Mouse (Mus musculus) liver, embryonic 15.5 days (tissue): ENCODE results near the gene Tmem200b. TPM values are rescaled to one million over a fixed set of nuclear protein-coding genes. Genes with fewer than 3 reads are reported as not detected.

Experiments
- ATAC-seq: fragments of 200-750 bp; cut with Nextera tagmentation; 2 replicates; pipeline ENCODE4 v1.8.0; 2017; ENCODE audit warnings: moderate number of reproducible peaks, mild to moderate bottlenecking, moderate library complexity; ENCODE audit not compliant: insufficient read depth
- H3K27ac ChIP-seq: fragments of 300-500 bp; sonication (generic); replicated peaks from 2 replicates; pipeline ENCODE4 v1.5.1; 2015; ENCODE audit warnings: mild to moderate bottlenecking, inconsistent platforms
- H3K27me3 ChIP-seq: fragments of 300-500 bp; sonication (generic); 2 replicates; pipeline ENCODE4 v1.6.1; 2015; ENCODE audit warnings: mild to moderate bottlenecking, inconsistent platforms
- H3K36me3 ChIP-seq: fragments of 300-500 bp; sonication (generic); replicated peaks from 2 replicates; pipeline ENCODE4 v1.6.1; 2015; ENCODE audit warnings: moderate library complexity, mild to moderate bottlenecking, inconsistent platforms
- H3K4me1 ChIP-seq: fragments of 300-500 bp; sonication (generic); replicated peaks from 2 replicates; pipeline ENCODE4 v1.6.1; 2015; ENCODE audit warnings: inconsistent platforms
- H3K4me2 ChIP-seq: fragments of 300-500 bp; sonication (generic); 2 replicates; pipeline ENCODE4 v1.6.1; 2015; ENCODE audit warnings: moderate library complexity, mild to moderate bottlenecking, inconsistent platforms
- H3K4me3 ChIP-seq: fragments of 300-500 bp; sonication (generic); replicated peaks from 2 replicates; pipeline ENCODE4 v1.5.1; 2015; ENCODE audit warnings: mild to moderate bottlenecking, inconsistent platforms
- H3K9ac ChIP-seq: fragments of 300-500 bp; sonication (generic); 2 replicates; pipeline ENCODE4 v1.6.1; 2015; ENCODE audit warnings: moderate library complexity, mild to moderate bottlenecking, inconsistent platforms
- H3K9me3 ChIP-seq: fragments of 300-500 bp; sonication (generic); replicated peaks from 2 replicates; pipeline ENCODE4 v1.6.1; 2016; ENCODE audit warnings: inconsistent platforms
- WGBS: fragments of 180-500 bp; shearing (Covaris S2); methylation state at CpG from one replicate; pipeline ENCODE4 v1.1.7; 2015; ENCODE audit warnings: mixed read lengths; ENCODE audit not compliant: insufficient replicate concordance; 5-methylcytosine and 5-hydroxymethylcytosine counted together
- polyA plus RNA-seq: library from polyadenylated mRNA; unstranded; fragments of >200 nt; fragmentation: Nextera tagmentation; extraction: Ambion mirVana; gene quantifications from 2 replicates; pipeline ENCODE4 v1.2.1, GENCODE M21; 2015

The Tmem200b gene
- polyA plus RNA-seq, 1 experiment from 2014 or later: 0.26 TPM

DNA sequence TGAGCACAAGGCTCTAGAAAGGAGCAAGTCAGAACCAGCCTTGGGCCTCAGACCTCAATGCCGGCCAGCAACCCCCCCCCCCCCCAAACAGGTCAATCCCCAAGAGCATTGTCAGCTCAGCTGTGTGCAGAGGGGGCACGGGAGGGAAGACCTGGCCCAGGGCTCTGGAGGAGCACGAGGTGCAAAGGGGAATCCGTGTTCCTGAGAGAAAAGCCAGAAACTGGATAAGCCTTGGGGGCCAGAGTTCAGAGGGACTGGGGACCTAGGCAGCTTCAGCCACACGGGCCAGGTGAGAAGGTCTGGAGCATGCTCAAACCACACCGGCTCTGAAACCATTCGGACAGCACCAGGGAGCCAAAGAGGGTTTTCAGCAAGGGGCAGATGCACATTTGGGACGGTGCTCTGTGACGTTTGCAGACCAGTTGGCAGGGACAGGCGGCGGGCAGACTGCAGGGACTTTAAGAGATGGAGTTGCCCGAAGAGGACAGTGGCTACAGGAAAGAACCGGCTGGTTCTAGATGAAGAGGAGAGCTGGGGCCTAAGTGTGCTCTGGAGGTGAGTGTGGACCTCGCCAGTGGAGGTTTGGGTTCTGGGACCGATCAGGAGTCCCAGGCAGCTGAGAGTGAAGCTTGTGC, 1.9 kb upstream of the Tmem200b start:
- Histone ChIP-seq H3K36me3 (peaks cover 26% of the 10 kb centered on the region), H3K4me1 (peaks cover 68% of the 10 kb centered on the region), H3K27ac (no peak overlapping the region), H3K27me3 (peaks cover 100% of the 10 kb centered on the region), H3K4me2 (peak overlapping the region; percentile 69; the same call in 1 of the 2 replicates), H3K9ac (no peak overlapping the region), H3K4me3 (peak overlapping the region; percentile 54; the same call in 1 of the 2 replicates), H3K9me3 (no peaks in the 10 kb centered on the region)
- WGBS: 28% methylated on average over 15 of the region's 15 CpGs
- no peak for ATAC-seq

DNA sequence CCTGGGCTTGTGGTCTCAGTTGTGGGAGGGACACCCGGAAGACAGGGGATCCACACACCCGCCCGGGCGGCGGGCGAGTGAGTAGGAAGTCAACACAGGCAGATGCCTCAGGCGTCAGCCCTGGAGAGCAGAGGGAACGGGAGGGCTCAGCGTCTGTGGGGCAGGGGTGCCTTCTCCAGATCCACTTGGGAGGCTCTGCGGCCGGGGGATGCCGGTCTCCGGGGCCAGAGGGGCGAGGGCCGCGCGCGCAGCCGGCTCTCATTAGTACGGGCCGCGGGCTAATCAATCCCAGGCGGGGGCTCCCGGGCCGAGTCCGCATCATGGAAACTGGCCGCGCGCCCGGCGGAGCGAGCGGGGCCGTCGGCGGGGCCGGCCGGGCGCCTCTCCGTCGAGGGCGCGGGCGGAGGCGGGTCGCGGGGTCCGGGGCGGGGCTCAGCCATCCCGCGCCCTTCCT, 1.4 kb upstream of the Tmem200b start:
- peaks cover 70% of the 10 kb centered on the region for H3K4me1 ChIP-seq

DNA sequence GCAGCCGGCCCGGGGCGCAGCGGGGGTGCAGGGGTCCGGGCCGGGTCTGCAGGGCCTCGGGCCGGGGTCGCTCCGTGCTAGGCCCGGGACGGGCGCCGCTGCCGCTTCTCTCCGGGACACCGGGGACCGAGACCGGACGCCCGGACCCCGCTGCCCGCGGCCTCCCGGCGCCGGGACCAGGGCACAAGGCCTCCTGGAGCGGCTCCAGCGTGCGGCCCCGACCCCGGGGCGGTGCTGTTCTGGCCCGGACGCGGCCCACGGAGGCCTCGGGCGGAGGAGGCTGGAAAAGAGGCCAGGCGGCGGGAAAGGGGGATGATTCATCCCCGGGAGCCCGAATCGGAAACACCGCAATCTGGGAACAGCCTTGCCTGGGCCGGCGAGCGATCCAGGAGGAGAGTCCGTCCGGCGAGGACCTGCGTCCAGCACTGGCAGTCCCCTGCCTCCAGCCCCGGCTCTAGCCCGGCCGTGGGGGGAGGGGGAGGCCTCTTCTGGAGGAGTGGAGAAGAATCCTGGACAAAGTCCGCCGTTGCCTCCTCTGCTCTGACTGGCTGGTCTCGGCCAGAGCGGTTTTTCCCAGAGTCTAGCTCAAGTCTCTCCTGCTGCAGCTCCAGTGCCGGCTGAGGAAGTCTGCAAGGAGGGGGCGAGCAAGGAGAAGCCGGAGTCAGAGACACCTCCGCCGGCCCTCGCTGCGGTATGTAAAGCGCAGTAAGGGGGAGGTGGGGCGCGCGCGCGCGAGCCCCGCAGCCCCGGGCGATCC, 798 bp upstream of the Tmem200b start:
- peak overlapping the region; percentile 54 for H3K4me3 ChIP-seq
- WGBS: 2% methylated on average over 70 of the region's 76 CpGs
- H3K36me3 ChIP-seq: peaks cover 38% of the 10 kb centered on the region
- peaks cover 91% of the 10 kb centered on the region for H3K27me3 ChIP-seq
- H3K27ac ChIP-seq: 0 out of 2 replicates have a peak overlapping the region, but pooled peaks have one; percentile 14
- 0 out of 2 replicates have a peak overlapping the region, but pooled peaks have one; percentile 30 for H3K9ac ChIP-seq
- no peak for ATAC-seq
- peak overlapping the region; percentile 69 for H3K4me2 ChIP-seq
- peaks cover 65% of the 10 kb centered on the region for H3K4me1 ChIP-seq
- H3K9me3 ChIP-seq: no peaks in the 10 kb centered on the region

More for the DNA sequence above, 1.4 kb upstream of the Tmem200b start:
- no peak for ATAC-seq
- no peak overlapping the region for H3K27ac ChIP-seq
- H3K4me3 ChIP-seq: peak overlapping the region; percentile 54
- peaks cover 97% of the 10 kb centered on the region for H3K27me3 ChIP-seq
- peak overlapping the region; percentile 69 for H3K4me2 ChIP-seq
- no peaks in the 10 kb centered on the region for H3K9me3 ChIP-seq
- H3K9ac ChIP-seq: 0 out of 2 replicates have a peak overlapping the region, but pooled peaks have one; percentile 30
- H3K36me3 ChIP-seq: peaks cover 32% of the 10 kb centered on the region
- WGBS: 4% methylated on average over 44 of the region's 51 CpGs

DNA sequence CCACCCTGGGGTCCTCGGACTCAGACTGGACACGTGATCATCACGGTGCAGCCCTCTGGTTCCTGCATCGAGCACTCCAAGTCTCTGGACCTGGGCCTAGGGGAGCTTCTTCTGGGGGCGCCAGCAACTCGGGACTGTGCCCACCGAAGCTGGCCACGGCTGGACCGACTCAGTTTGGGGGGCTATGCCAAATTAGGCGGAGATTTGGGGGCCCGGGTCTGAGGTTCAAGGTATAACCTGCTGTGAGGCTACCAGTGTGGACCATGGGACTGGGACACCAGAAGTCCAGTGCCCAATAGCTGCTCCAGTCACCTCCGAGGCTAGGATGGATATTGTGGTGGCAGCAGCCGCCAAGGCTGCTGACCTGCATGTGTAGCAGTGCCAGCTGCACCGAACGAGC, 833 bp downstream of the Tmem200b start:
- Histone ChIP-seq H3K36me3 (peaks cover 54% of the 10 kb centered on the region), H3K4me3 (peak overlapping the region; percentile 54), H3K27ac (no peak overlapping the region), H3K9ac (no peak overlapping the region), H3K4me2 (peak overlapping the region; percentile 69), H3K27me3 (peaks cover 75% of the 10 kb centered on the region), H3K9me3 (no peaks in the 10 kb centered on the region), H3K4me1 (peaks cover 55% of the 10 kb centered on the region)
- WGBS: 65% methylated on average over 15 of the region's 15 CpGs
- ATAC-seq: no peak; the same call in 1 of the 2 replicates

DNA sequence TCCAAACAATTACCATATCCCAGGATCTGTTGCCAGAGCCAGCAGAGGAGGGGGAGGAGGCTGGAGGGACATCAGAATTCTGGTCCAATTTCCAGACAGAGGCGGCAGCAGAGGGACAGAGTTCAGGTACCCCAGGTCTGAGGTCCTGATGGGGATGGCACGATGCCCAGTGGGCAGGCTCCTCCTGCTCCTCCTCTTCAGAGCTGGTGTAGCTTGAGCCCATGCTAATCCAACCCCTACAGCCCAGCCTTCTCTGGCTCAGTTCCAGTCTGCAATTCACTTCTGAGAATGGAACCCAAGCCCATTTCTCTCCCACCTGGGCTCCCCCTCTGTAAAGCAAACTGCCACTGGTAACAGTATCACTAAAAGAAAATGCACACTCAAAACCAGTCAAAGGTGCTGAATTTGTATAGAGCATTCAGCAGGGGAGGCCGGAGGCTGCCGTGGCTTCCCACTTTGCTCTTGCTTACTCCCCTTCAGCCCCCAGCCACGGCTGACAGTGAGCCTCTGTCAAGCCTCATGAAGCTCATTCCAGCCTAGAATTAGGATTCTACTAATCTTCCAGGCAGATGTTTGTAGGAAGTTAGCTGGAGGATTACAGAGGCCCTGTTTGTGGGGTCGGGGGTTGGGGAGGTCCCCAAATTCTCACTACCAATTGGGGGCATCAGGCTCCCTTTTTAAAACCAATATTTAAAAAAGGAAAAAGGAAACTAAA, 2.7 kb downstream of the Tmem200b start:
- Histone ChIP-seq H3K4me3 (no peak overlapping the region), H3K9me3 (no peaks in the 10 kb centered on the region), H3K27ac (no peak overlapping the region), H3K36me3 (peaks cover 73% of the 10 kb centered on the region), H3K4me2 (no peak overlapping the region), H3K9ac (no peak overlapping the region), H3K4me1 (peaks cover 46% of the 10 kb centered on the region), H3K27me3 (peaks cover 56% of the 10 kb centered on the region)
- no peak for ATAC-seq
- WGBS: 82% methylated on average over 6 of the region's 6 CpGs

DNA sequence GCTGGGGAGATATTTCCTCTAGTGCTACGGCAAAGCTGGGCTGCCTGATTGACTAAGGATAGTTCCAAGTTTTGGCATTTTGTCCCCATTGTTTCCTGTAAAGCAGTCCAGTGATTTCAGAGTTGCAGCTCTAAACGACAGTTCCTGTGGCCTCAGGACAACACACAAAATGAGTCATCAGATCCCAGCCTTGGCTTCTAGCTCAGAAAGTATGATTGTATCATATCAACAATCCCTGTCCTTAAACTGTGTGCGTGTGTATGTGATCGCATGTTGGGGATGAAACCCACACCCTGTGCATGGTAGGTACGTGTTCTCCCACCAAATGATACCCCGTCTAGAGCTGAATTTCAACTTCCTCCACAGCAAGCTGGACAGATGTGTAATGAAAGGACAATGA, 7.6 kb downstream of the Tmem200b start:
- Histone ChIP-seq H3K4me1 (peaks cover 7% of the 10 kb centered on the region), H3K27me3 (peaks cover 7% of the 10 kb centered on the region), H3K4me3 (no peak overlapping the region), H3K4me2 (no peak overlapping the region), H3K36me3 (peaks cover 100% of the 10 kb centered on the region), H3K9ac (no peak overlapping the region), H3K27ac (no peak overlapping the region), H3K9me3 (no peaks in the 10 kb centered on the region)
- ATAC-seq: no peak
- WGBS: 82% methylated on average over 6 of the region's 6 CpGs

DNA sequence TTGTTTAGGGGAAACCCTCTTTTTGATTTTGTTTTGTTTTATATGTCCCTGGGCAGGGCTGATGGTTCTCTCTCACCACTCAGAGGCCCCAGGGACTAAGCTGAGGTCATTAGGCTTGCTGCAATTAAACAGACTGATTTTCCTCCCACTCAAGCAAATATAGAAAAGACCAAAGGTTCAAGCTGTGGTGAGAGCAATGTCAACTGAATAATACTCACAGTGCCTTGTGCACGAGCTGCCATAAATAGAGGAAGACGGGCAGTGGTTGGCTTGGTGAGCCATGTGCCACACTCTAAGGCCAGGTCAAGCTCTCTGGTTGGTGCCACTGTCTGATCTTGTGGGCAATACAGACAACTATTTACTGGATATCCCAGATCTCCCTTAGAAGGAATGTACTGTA, 17.9 kb downstream of the Tmem200b start:
- no peaks in the 10 kb centered on the region for H3K27me3 ChIP-seq
- no peak overlapping the region for H3K9ac ChIP-seq
- H3K4me2 ChIP-seq: no peak overlapping the region
- 0 out of 2 replicates have a peak, but pooled peaks cover 5% of the 10 kb centered on the region for H3K4me1 ChIP-seq
- no peak overlapping the region for H3K4me3 ChIP-seq
- WGBS: 80% methylated on average over 2 of the region's 2 CpGs
- peak; percentile 30; the same call in 1 of the 2 replicates for ATAC-seq
- H3K27ac ChIP-seq: no peak overlapping the region
- H3K36me3 ChIP-seq: peaks cover 100% of the 10 kb centered on the region
- no peaks in the 10 kb centered on the region for H3K9me3 ChIP-seq

DNA sequence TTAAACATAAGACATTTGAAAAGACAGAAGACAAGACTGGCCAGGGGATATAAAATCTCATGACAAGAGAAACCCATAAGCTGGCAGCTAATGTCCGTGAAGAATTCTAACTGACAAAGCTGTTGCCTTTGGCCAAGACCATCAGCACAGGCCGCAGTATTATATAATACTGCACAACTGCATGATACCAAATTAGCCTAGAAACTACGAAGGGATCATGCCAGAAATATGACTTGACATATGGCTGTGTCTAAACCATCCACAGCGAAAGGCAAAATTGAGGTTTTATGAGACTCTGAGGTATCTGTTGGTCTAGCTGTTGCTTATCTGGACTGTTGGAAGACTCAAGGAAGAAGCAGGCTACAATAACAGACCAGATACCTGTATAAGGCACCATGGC, 19.3 kb downstream of the Tmem200b start:
- Histone ChIP-seq H3K36me3 (peaks cover 99% of the 10 kb centered on the region), H3K4me3 (no peak overlapping the region), H3K4me2 (no peak overlapping the region), H3K4me1 (0 out of 2 replicates have a peak, but pooled peaks cover 5% of the 10 kb centered on the region), H3K27me3 (no peaks in the 10 kb centered on the region), H3K9ac (no peak overlapping the region), H3K9me3 (no peaks in the 10 kb centered on the region), H3K27ac (no peak overlapping the region)
- ATAC-seq: no peak
- 93% methylated on average over 4 of the region's 4 CpGs for WGBS

DNA sequence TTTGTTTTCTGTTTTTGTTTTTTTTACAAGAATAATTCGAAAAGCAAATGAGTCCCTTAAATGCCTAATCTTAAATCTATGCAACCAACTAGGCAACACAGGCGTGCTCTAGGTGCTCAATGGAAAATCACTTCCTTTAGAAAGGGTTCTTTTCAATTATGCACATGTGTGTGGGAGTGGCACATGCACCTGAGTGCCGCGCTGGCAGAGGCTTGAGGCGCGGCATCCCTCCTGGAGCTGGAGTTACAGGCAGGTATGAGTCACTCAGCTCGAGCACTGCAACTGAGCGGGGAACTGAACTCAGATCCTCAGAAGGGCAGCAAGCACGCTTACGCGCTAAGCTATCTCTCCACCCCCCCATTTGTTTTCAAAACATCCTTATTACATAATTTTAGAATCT, 26.3 kb downstream of the Tmem200b start:
- no peak for ATAC-seq
- no peak overlapping the region for H3K4me2 ChIP-seq
- no peak overlapping the region for H3K9ac ChIP-seq
- 88% methylated on average over 11 of the region's 11 CpGs for WGBS
- H3K27ac ChIP-seq: no peak overlapping the region
- no peaks in the 10 kb centered on the region for H3K9me3 ChIP-seq
- H3K27me3 ChIP-seq: no peaks in the 10 kb centered on the region
- peaks cover 92% of the 10 kb centered on the region for H3K36me3 ChIP-seq
- H3K4me1 ChIP-seq: no peaks in the 10 kb centered on the region
- no peak overlapping the region for H3K4me3 ChIP-seq

DNA sequence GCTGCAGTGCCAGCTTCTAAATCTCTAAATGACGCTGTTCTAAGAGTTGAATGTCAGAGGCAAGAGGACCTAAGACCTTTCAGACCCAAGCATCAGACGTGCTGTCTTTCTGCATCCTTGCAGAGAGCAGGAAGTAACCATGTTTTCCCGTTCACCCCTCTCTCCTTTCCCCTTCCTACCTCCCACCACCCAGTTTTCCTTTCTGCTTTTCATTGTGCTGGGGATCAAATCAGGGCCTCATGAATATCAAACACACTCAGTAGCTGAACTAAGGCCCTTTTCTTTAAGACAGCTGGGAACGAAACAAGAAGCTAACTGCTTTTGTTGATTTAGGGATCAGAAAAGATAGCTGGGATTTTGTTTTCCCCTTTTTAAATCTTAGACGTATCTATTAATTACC, 28.3 kb downstream of the Tmem200b start:
- Histone ChIP-seq H3K9me3 (no peaks in the 10 kb centered on the region), H3K27ac (no peak overlapping the region), H3K4me2 (no peak overlapping the region), H3K36me3 (peaks cover 92% of the 10 kb centered on the region), H3K9ac (no peak overlapping the region), H3K4me1 (no peaks in the 10 kb centered on the region), H3K4me3 (no peak overlapping the region), H3K27me3 (no peaks in the 10 kb centered on the region)
- no peak for ATAC-seq
- WGBS: 81% methylated on average over 5 of the region's 5 CpGs

DNA sequence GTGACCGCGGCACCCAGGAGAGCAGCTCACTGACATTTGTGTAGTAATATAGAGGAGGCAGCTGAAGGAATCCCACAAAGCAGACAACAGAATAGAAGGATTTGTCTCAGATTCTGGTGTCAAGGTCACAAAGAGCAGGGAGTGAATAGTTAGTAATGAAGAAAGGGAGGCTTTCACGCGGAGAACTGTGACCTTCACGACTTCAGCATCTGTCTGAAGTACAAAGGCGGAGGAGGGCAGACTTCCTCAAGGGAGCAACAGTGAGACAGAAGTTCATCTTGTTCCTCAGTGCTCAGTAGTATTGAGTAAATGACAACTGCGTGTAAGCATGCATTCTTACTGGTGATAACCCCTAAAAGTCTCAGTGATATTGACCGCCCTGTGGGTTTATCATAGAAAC, 29.1 kb downstream of the Tmem200b start:
- 77% methylated on average over 8 of the region's 8 CpGs for WGBS
- no peak overlapping the region for H3K4me3 ChIP-seq
- no peak overlapping the region for H3K9ac ChIP-seq
- H3K27ac ChIP-seq: no peak overlapping the region
- no peaks in the 10 kb centered on the region for H3K9me3 ChIP-seq
- H3K27me3 ChIP-seq: no peaks in the 10 kb centered on the region
- no peak for ATAC-seq
- H3K36me3 ChIP-seq: peaks cover 92% of the 10 kb centered on the region
- no peak overlapping the region for H3K4me2 ChIP-seq
- H3K4me1 ChIP-seq: no peaks in the 10 kb centered on the region
